Mouse (Mus musculus): ENCODE measurements at regions not wholly inside any gene's neighbourhood (a gene's known extent, or its start where the extent isn't known, plus 50 kb on each side); places are given as distances from the start of the nearest gene placed in this dataset.

DNA sequence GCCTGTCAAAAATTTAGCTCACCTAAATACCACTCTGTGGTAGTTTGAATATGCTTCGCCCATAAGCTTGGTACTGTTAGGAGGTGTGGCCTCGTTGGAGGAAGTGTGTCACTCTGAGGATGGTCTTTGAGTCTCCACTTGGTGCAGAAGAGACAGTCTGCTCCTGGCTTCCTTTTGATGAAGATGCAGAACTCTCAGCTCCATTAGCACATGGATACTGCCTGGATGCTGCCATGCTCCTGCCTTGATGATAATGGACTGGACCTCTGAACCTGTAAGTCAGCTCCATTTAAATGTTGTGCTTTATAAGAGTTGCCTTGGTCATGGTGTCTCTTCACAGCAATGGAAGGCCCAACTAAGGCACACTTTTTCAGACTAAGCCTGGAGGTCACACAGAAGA, 56.9 kb upstream of the Pik3r1 start:
- TF ChIP-seq CTCF (IDR thresholded peaks at IDR 0.05; ENCODE audit: borderline replicate concordance, insufficient read depth, low read depth, low read length) (no peak), POLR2A (IDR thresholded peaks at IDR 0.05; ENCODE audit: borderline replicate concordance, insufficient read depth, low read length) (no peak)

Measured in cerebellum, adult 2 months (tissue).